Mouse (Mus musculus) ES-E14 (cell line): ENCODE measurements around the gene Crisp2. TPM values are rescaled to one million over a fixed set of nuclear protein-coding genes. Genes with fewer than 3 reads are reported as not detected.
A peak's percentile ranks its signal among the peaks of the same experiment; 100 is the strongest.

Experiments used
- DNase-seq: peaks from one replicate; pipeline ENCODE4 v3.0.0-alpha.2; 2013; ENCODE audit warnings: low read depth, low spot score
- H3K27ac ChIP-seq: 2 replicates; pipeline ENCODE4 v1.5.1; 2012; ENCODE audit warnings: low read depth, mild to moderate bottlenecking, low read length, moderate library complexity, mixed read lengths; ENCODE audit not compliant: poor library complexity, insufficient read depth, severe bottlenecking
- H3K36me3 ChIP-seq: 2 replicates; pipeline ENCODE4 v1.6.1; 2012; ENCODE audit warnings: mild to moderate bottlenecking, low read length, moderate library complexity, mixed read lengths; ENCODE audit not compliant: control insufficient read depth, poor library complexity, insufficient read depth, severe bottlenecking
- H3K4me1 ChIP-seq, 2 experiments: fragments of 150-350 bp in 1 of 2; sonication (generic) in 1 of 2; 2 replicates each; pipeline ENCODE4 v1.6.1; 2012; ENCODE audit warnings: low read length in 2 of 2, mild to moderate bottlenecking in 1 of 2, mixed read lengths in 1 of 2; ENCODE audit not compliant: control insufficient read depth in 2 of 2, insufficient read depth in 2 of 2, poor library complexity in 1 of 2
- H3K4me3 ChIP-seq, 2 experiments: fragments of 150-350 bp in 1 of 2; sonication (generic) in 1 of 2; 2 replicates each; pipeline ENCODE4 v1.5.1; 2012; ENCODE audit warnings: low read length in 2 of 2, low read depth in 1 of 2, mild to moderate bottlenecking in 1 of 2, mixed read lengths in 1 of 2; ENCODE audit not compliant: insufficient read depth in 1 of 2, poor library complexity in 1 of 2, severe bottlenecking in 1 of 2
- H3K9ac ChIP-seq: 2 replicates; pipeline ENCODE4 v1.6.1; 2012; ENCODE audit warnings: low read depth, mild to moderate bottlenecking, low read length, mixed read lengths; ENCODE audit not compliant: poor library complexity, insufficient read depth, severe bottlenecking
- H3K9me3 ChIP-seq: fragments of 150-350 bp; sonication (generic); 2 replicates; pipeline ENCODE4 v1.6.1; 2012; ENCODE audit warnings: low read depth, mild to moderate bottlenecking, low read length; ENCODE audit not compliant: control insufficient read depth, insufficient read depth
- CHD2 ChIP-seq: IDR thresholded peaks from 2 replicates; pipeline ENCODE4 v1.6.1; 2014; ENCODE audit warnings: mild to moderate bottlenecking, low read depth, low read length, inconsistent platforms
- HCFC1 ChIP-seq: IDR thresholded peaks from 2 replicates; pipeline ENCODE4 v1.6.1; 2012; ENCODE audit warnings: low read length, inconsistent platforms, borderline replicate concordance; ENCODE audit not compliant: insufficient read depth
- MAFK ChIP-seq: IDR thresholded peaks from 2 replicates; pipeline ENCODE4 v1.6.1; 2014; ENCODE audit warnings: mild to moderate bottlenecking, low read depth, low read length, inconsistent platforms; ENCODE audit not compliant: insufficient read depth
- ZC3H11A ChIP-seq: IDR thresholded peaks from 2 replicates; pipeline ENCODE4 v1.6.1; 2012; ENCODE audit warnings: low read depth, mild to moderate bottlenecking, inconsistent platforms, low read length, borderline replicate concordance
- ZNF384 ChIP-seq: IDR thresholded peaks from 2 replicates; pipeline ENCODE4 v1.6.1; 2012; ENCODE audit warnings: low read depth, low read length, inconsistent platforms
- in situ Hi-C, 2 experiments: fragments of 600-800 bp; cut with MboI; formaldehyde crosslinking; loops; one replicate each; pipeline ENCODE4 v1.15.1; 2025; ENCODE audit warnings: low sequenced_read_pairs in 2 of 2, inconsistent platforms in 1 of 2; ENCODE audit not compliant: unreplicated experiment in 2 of 2
- total RNA-seq: library from RNA; depleted of rRNA; stranded (reverse); fragments of 300-350 nt; gene quantifications from 2 replicates; pipeline ENCODE4 v1.2.3, GENCODE M21; 2012

Crisp2 gene
- total RNA-seq, 1 experiment = not detected

DNA sequence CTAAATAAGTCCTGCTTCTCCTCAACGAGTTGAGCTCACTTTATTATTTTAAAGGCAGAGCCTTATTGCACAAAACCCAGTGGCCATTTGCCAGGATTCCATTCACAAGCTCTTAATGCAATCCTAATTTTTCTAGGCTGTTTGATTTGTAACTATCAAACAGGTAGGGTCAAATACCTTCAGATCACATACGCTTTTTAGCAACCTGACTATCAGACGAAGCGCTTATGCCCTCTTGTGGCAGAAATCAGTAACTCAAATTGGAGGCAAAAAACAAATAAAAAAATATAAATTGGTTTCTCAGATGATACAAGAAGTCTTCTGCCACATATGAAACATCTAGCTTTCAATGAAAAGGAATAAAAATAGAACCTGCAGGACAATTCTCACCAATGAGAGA, 17.0 kb upstream of the Crisp2 start:
- TF ChIP-seq ZC3H11A (peak; percentile 63), CHD2 (no peak)
- H3K9me3 ChIP-seq = no peaks in the 10 kb centered on the region
- no peak overlapping the region for H3K27ac ChIP-seq
- no peak overlapping the region for H3K9ac ChIP-seq
- H3K4me3 ChIP-seq = no peak overlapping the region
- H3K36me3 ChIP-seq = no peaks in the 10 kb centered on the region
- H3K4me1 ChIP-seq = no peaks in the 10 kb centered on the region
- DNase-seq = peak; percentile 24
- in situ Hi-C loops = no loop called here

DNA sequence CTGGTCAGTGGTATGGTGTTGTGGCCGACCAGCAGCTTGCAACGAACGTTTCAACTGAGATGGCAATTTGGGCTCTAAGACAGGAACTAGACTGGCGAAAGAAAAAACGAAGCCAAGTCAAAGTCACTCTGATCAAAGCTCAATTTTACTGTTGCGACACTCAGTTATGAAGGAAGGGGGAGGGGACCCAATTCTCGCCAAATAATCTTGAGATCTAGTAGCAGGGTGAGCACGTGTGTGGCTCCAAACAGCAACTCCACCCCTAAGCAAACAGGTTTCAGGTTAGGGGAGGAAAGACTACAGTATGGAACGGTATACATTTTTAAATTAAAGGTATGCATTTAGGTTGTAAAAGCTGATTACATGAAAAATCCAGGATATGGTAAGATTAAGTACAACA, 14.7 kb upstream of the Crisp2 start:
- Histone ChIP-seq H3K9me3 (no peaks in the 10 kb centered on the region), H3K9ac (no peak overlapping the region), H3K4me1 (no peaks in the 10 kb centered on the region), H3K27ac (no peak overlapping the region), H3K36me3 (no peaks in the 10 kb centered on the region), H3K4me3 (no peak overlapping the region)
- in situ Hi-C loops = no loop called here
- TF ChIP-seq ZC3H11A = no peak
- TF ChIP-seq MAFK = no peak
- no peak for DNase-seq

DNA sequence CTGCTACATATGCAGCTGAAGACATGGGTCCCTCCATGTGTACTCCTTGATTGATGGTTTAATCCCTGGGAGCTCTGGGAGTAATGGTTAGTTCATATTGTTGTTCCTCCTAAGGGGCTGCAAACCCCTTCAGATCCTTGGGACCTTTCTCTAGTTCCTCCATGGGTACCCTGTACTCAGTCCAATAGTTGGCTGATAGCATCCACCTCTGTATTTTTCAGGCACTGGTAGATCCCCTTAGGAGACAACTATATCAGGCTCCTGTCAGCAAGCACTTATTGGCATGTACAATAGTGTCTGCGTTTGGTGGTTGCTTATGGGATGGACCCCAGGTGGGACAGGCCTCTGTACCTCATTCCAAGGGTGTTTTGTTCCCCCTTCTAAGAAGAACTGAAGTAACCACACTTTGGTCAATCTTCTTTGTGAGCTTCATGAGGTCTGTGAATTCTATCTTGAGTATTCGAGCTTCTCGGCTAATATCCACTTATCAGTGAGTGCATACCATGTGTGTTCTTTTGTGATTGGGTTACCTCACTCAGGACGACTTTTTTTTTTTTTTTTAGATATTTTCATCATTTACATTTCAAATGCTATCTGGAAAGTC, 10.6 kb upstream of the Crisp2 start:
- no peaks in the 10 kb centered on the region for H3K4me1 ChIP-seq
- no peak overlapping the region for H3K9ac ChIP-seq
- DNase-seq = no peak
- TF ChIP-seq HCFC1 (no peak), MAFK (no peak), CHD2 (no peak), ZNF384 (no peak), ZC3H11A (no peak)
- H3K9me3 ChIP-seq = no peaks in the 10 kb centered on the region
- in situ Hi-C loops = no loop called here
- H3K4me3 ChIP-seq = no peak overlapping the region
- H3K36me3 ChIP-seq = no peaks in the 10 kb centered on the region
- no peak overlapping the region for H3K27ac ChIP-seq

DNA sequence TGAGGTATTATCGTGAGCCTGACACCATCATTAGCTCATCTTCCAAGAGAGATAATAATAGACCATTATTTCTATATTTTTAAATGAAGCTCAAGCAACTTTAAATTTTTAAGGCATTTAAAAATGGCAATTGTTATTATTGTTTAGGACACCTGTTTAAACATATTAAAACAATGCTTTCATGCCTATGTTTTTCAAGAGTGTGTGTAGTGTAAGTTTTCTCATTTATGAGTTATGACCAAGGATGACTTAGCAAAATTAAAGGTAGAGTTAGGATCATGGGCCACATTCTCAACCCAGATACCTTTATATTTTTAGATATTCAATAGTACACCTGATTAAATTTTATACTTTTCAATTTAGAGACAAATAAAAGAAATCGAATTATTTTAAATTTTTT, 5.5 kb upstream of the Crisp2 start:
- H3K36me3 ChIP-seq = no peaks in the 10 kb centered on the region
- H3K9ac ChIP-seq = no peak overlapping the region
- H3K4me3 ChIP-seq = no peak overlapping the region
- H3K27ac ChIP-seq = no peak overlapping the region
- no peak for TF ChIP-seq HCFC1
- TF ChIP-seq CHD2 = no peak
- no peak for TF ChIP-seq MAFK
- no peak for DNase-seq
- no peaks in the 10 kb centered on the region for H3K9me3 ChIP-seq
- H3K4me1 ChIP-seq = no peaks in the 10 kb centered on the region
- in situ Hi-C loops = no loop called here

DNA sequence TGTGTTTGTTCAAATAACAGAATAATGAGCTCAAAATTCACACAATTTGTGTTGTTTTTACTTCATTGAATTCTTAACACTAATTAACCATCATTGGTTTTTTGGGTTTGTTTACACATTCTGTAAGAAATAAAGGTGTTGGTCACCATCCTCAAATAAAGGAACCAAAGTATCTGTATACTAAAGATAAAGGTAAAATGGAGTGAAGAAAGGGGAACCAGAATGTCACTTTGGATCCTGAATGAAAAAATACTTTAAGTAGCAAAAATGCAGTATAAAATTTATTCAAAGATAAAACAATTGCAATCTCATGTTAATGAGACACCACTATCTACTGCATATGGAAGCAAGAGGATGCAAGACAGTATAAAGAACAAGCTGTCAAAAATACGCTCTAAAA, 4.8 kb upstream of the Crisp2 start:
- in situ Hi-C loops = no loop called here
- no peaks in the 10 kb centered on the region for H3K9me3 ChIP-seq
- TF ChIP-seq HCFC1 (no peak), MAFK (no peak), ZNF384 (no peak), CHD2 (no peak), ZC3H11A (no peak)
- H3K27ac ChIP-seq = no peak overlapping the region
- H3K36me3 ChIP-seq = no peaks in the 10 kb centered on the region
- H3K4me3 ChIP-seq = no peak overlapping the region
- no peaks in the 10 kb centered on the region for H3K4me1 ChIP-seq
- no peak overlapping the region for H3K9ac ChIP-seq
- DNase-seq = no peak
